In genomic region chr12:27335356-27336055, GRCm38 (mm10) we compare ENCODE assay signal across 9 mouse cellular contexts. TPM values are rescaled to one million over a fixed set of nuclear protein-coding genes. Genes with fewer than 3 reads are reported as not detected.
DNase-seq lines count a peak whose midpoint lies in the region; ATAC-seq and TF ChIP-seq lines count a peak whose summit lies in the region.
"Had no signal": no experiment of that assay in that cellular context is flagged by ENCODE, and none has a peak within 500 bp of the region (broad histone marks: within the 10 kb centered on the region; RNA-seq: fewer than 3 reads in every experiment).

No protein-coding gene starts in this region.

- TF ChIP-seq EP300 in heart, adult 2 months (IDR thresholded peaks at IDR 0.05; ENCODE audit: insufficient read depth, low read depth, low read length) = no peak

- H3K9ac ChIP-seq in kidney, postnatal 0 days (ENCODE audit: low read depth, low read length) = no peak overlapping the region
- peak overlapping the region; percentile 38; the same call in 1 of the 2 replicates for H3K9ac ChIP-seq in embryonic facial prominence, embryonic 12.5 days
- H3K9ac ChIP-seq in hindbrain, embryonic 15.5 days = peak overlapping the region; percentile 14; the same call in 1 of the 2 replicates
- no peak overlapping the region for H3K9ac ChIP-seq in heart, adult 2 months (ENCODE audit: low read depth, low read length)

- H3K4me3 ChIP-seq in kidney, postnatal 0 days (replicated peaks; ENCODE audit: low read depth, low read length) = no peak overlapping the region
- H3K4me3 ChIP-seq in embryonic facial prominence, embryonic 12.5 days = peak overlapping the region; percentile 19; the same call in 1 of the 2 replicates
- peak overlapping the region; percentile 78 for H3K4me3 ChIP-seq in hindbrain, embryonic 15.5 days
- H3K4me3 ChIP-seq in myocyte = no peak overlapping the region
- no peak overlapping the region for H3K4me3 ChIP-seq in heart, adult 2 months

- no peaks in the 10 kb centered on the region for H3K9me3 ChIP-seq in kidney, postnatal 0 days (replicated peaks; ENCODE audit: low read length)
- H3K9me3 ChIP-seq in embryonic facial prominence, embryonic 12.5 days = no peaks in the 10 kb centered on the region
- no peaks in the 10 kb centered on the region for H3K9me3 ChIP-seq in hindbrain, embryonic 15.5 days

- no peaks in the 10 kb centered on the region for H3K36me3 ChIP-seq in kidney, postnatal 0 days (ENCODE audit: insufficient read depth, low read length)
- H3K36me3 ChIP-seq in embryonic facial prominence, embryonic 12.5 days = peaks cover 20% of the 10 kb centered on the region
- no peaks in the 10 kb centered on the region for H3K36me3 ChIP-seq in hindbrain, embryonic 15.5 days
- peaks cover 9% of the 10 kb centered on the region for H3K36me3 ChIP-seq in myocyte (ENCODE audit: control insufficient read depth, insufficient read depth)
- H3K36me3 ChIP-seq in heart, adult 2 months (ENCODE audit: control insufficient read depth, insufficient read depth, low read length) = no peaks in the 10 kb centered on the region

- H3K4me2 ChIP-seq in kidney, postnatal 0 days (ENCODE audit: low read length) = no peak overlapping the region
- peak overlapping the region; percentile 62 for H3K4me2 ChIP-seq in embryonic facial prominence, embryonic 12.5 days (replicated peaks)
- H3K4me2 ChIP-seq in hindbrain, embryonic 15.5 days = peak overlapping the region; percentile 68
- H3K4me2 ChIP-seq in myocyte (ENCODE audit: low read depth) = no peak overlapping the region

- no peaks in the 10 kb centered on the region for H3K27me3 ChIP-seq in kidney, postnatal 0 days (ENCODE audit: insufficient read depth, low read length)
- H3K27me3 ChIP-seq in embryonic facial prominence, embryonic 12.5 days = no peaks in the 10 kb centered on the region
- no peaks in the 10 kb centered on the region for H3K27me3 ChIP-seq in hindbrain, embryonic 15.5 days
- H3K27me3 ChIP-seq in myocyte (ENCODE audit: control insufficient read depth, insufficient read depth, insufficient read length) = no peaks in the 10 kb centered on the region
- no peaks in the 10 kb centered on the region for H3K27me3 ChIP-seq in heart, adult 2 months (ENCODE audit: control insufficient read depth, insufficient read depth, low read length)

- no peak overlapping the region for H3ac ChIP-seq in myocyte (ENCODE audit: control insufficient read depth, insufficient read length)

- peak; percentile 36; the same call in 1 of the 2 replicates for TF ChIP-seq CTCF in kidney, postnatal 0 days (IDR thresholded peaks at IDR 0.05; ENCODE audit: low read depth)
- TF ChIP-seq CTCF in heart, adult 2 months (IDR thresholded peaks at IDR 0.05) = no peak

- no peak for DNase-seq in kidney, postnatal 0 days (ENCODE audit: low spot score)
- DNase-seq in kidney, adult 11 months = no peak
- no peak for DNase-seq in gastrocnemius, postnatal 14 days
- no peak for DNase-seq in heart, adult 2 months
- no peak for DNase-seq in gastrocnemius, postnatal 25 days
- DNase-seq: cerebellum, adult 9-11 months had no signal

- H3K79me2 ChIP-seq in myocyte (ENCODE audit: control insufficient read depth, insufficient read depth) = peaks cover 48% of the 10 kb centered on the region
- no peaks in the 10 kb centered on the region for H3K79me2 ChIP-seq in heart, adult 2 months (replicated peaks; ENCODE audit: control insufficient read depth, insufficient read depth, low read length)

- WGBS in kidney, postnatal 0 days = 72% methylated on average over 11 of the region's 11 CpGs
- WGBS in embryonic facial prominence, embryonic 12.5 days = 57% methylated on average over 11 of the region's 11 CpGs
- WGBS in hindbrain, embryonic 15.5 days = 39% methylated on average over 11 of the region's 11 CpGs
- 83% methylated on average over 11 of the region's 11 CpGs for WGBS in heart, adult 2 months

- H3K4me1 ChIP-seq in kidney, postnatal 0 days (replicated peaks; ENCODE audit: insufficient read depth, low read length) = no peaks in the 10 kb centered on the region
- peaks cover 6% of the 10 kb centered on the region; the same call in 1 of the 2 replicates for H3K4me1 ChIP-seq in embryonic facial prominence, embryonic 12.5 days
- peaks cover 32% of the 10 kb centered on the region for H3K4me1 ChIP-seq in hindbrain, embryonic 15.5 days (replicated peaks)
- H3K4me1 ChIP-seq in heart, adult 2 months (ENCODE audit: control insufficient read depth, insufficient read depth, low read length) = no peaks in the 10 kb centered on the region

- intact Hi-C loops in gastrocnemius, postnatal 14 days (cut with DNase I; ENCODE audit: low total_unique reads) = no loop called here
- intact Hi-C loops in heart, adult 2 months (cut with DNase I) = no loop called here

- no peak overlapping the region for H3K27ac ChIP-seq in kidney, postnatal 0 days
- peak overlapping the region; percentile 60; the same call in 1 of the 2 replicates for H3K27ac ChIP-seq in embryonic facial prominence, embryonic 12.5 days
- H3K27ac ChIP-seq in hindbrain, embryonic 15.5 days (replicated peaks) = peak overlapping the region; percentile 59; the same call in 1 of the 2 replicates
- H3K27ac ChIP-seq in heart, adult 2 months = no peak overlapping the region

- no peak for ATAC-seq in kidney, postnatal 0 days (replicated peaks; ENCODE audit: low FRiP score, low read depth)
- no peak for ATAC-seq in embryonic facial prominence, embryonic 12.5 days (ENCODE audit: insufficient number of reproducible peaks, insufficient read depth, low FRiP score, low TSS enrichment)
- no peak for ATAC-seq in hindbrain, embryonic 15.5 days (ENCODE audit: low FRiP score, low read depth)

- no peak for TF ChIP-seq POLR2A in myocyte (IDR thresholded peaks at IDR 0.05; ENCODE audit: insufficient read length, low read depth)
- no peak for TF ChIP-seq POLR2A in heart, adult 2 months (IDR thresholded peaks at IDR 0.05; ENCODE audit: insufficient read depth, low read depth, low read length)

TF ChIP-seq in myocyte, 11 proteins besides CTCF, POLR2A, EP300 and RAD21:
- TF ChIP-seq E2F4 (IDR thresholded peaks at IDR 0.05; ENCODE audit: insufficient read depth) (no peak), POLR2AphosphoS2 (IDR thresholded peaks at IDR 0.05; ENCODE audit: insufficient read length, low read depth) (peak; percentile 60)

RNA-seq across cellular contexts. Expression of gene Sox11, which starts 6.9 kb away (rescaled TPM):
- 35.4 and 40.8 TPM in 2 replicates for polyA plus RNA-seq in kidney, postnatal 0 days (2015; fragmentation: Nextera tagmentation; extraction: Ambion mirVana)
- 246 and 250 TPM in 2 replicates for polyA plus RNA-seq in embryonic facial prominence, embryonic 12.5 days (2016; fragmentation: Nextera tagmentation; extraction: Ambion mirVana)
- polyA plus RNA-seq in hindbrain, embryonic 15.5 days (2015; fragmentation: Nextera tagmentation; extraction: Ambion mirVana) = 278 and 318 TPM in 2 replicates
- polyA plus RNA-seq in myocyte (2012; fragmentation: generic; extraction: Trizol) = 11.3 TPM
- total RNA-seq in gastrocnemius, postnatal 14 days (2021) = 1 to 10 TPM; 1.4 to 2.2 TPM
- total RNA-seq in heart, adult 2 months (2021) = under 1 TPM in 1 of 2 experiments, not detected in 1; 0.05 TPM
- 0.02 and 0.03 TPM in 2 replicates for polyA plus RNA-seq in heart, adult 2 months (2012; rRNA removed)
- under 1 TPM; 0.28 to 0.35 TPM for total RNA-seq in gastrocnemius, postnatal 25 days (2021)

Comparison
In these comparisons a context has a peak if more than half of its experiments do, and no peak if none do; other contexts are left out.
1. H3K27ac ChIP-seq: peak in embryonic facial prominence, embryonic 12.5 days (single experiment) and hindbrain, embryonic 15.5 days (single experiment); none in kidney, postnatal 0 days (single experiment) and heart, adult 2 months (single experiment).
2. H3K4me2 ChIP-seq: peak in embryonic facial prominence, embryonic 12.5 days (single experiment) and hindbrain, embryonic 15.5 days (single experiment); none in kidney, postnatal 0 days (single experiment) and myocyte (single experiment).
3. H3K4me3 ChIP-seq: peak in embryonic facial prominence, embryonic 12.5 days (single experiment) and hindbrain, embryonic 15.5 days (single experiment); none in kidney, postnatal 0 days (single experiment), myocyte (single experiment) and heart, adult 2 months (single experiment).
4. H3K9ac ChIP-seq: peak in embryonic facial prominence, embryonic 12.5 days (single experiment) and hindbrain, embryonic 15.5 days (single experiment); none in kidney, postnatal 0 days (single experiment) and heart, adult 2 months (single experiment).
5. RNA of gene Sox11, which starts 6.9 kb away (polyA plus RNA-seq): 278 to 318 TPM in hindbrain, embryonic 15.5 days, 246 to 250 TPM in embryonic facial prominence, embryonic 12.5 days, 35.4 to 40.8 TPM in kidney, postnatal 0 days and 11.3 TPM in myocyte (single experiment); 0.02 to 0.03 TPM in heart, adult 2 months; every median in the first group is over 10 times any median in the second.